Mouse (Mus musculus) spleen, adult 2 months (tissue): ENCODE measurements around the gene Vdr. TPM values are rescaled to one million over a fixed set of nuclear protein-coding genes. Genes with fewer than 3 reads are reported as not detected.

Source experiments
- DNase-seq, 2 experiments: peaks; one replicate each; pipeline versions ENCODE4 v3.0.0 to v3.0.0-alpha.2; 2012 to 2021; ENCODE audit warnings: low spot score in 2 of 2, low read depth in 1 of 2
- H3K27ac ChIP-seq: fragments of 200-500 bp; 2 replicates; pipeline ENCODE4 v1.5.1; 2012; ENCODE audit warnings: low read length, inconsistent platforms; ENCODE audit not compliant: insufficient read depth
- H3K27me3 ChIP-seq: fragments of 200-500 bp; 2 replicates; pipeline ENCODE4 v1.6.1; 2012; ENCODE audit warnings: mild to moderate bottlenecking, moderate library complexity, low read length, inconsistent platforms; ENCODE audit not compliant: control insufficient read depth, insufficient read depth
- H3K36me3 ChIP-seq: fragments of 200-500 bp; 2 replicates; pipeline ENCODE4 v1.6.1; 2012; ENCODE audit warnings: mild to moderate bottlenecking, low read length, inconsistent platforms; ENCODE audit not compliant: control insufficient read depth, insufficient read depth
- H3K4me1 ChIP-seq: fragments of 200-500 bp; 2 replicates; pipeline ENCODE4 v1.6.1; 2011; ENCODE audit warnings: inconsistent platforms; ENCODE audit not compliant: control insufficient read depth, insufficient read depth, insufficient read length
- H3K4me3 ChIP-seq: fragments of 200-500 bp; 2 replicates; pipeline ENCODE4 v1.5.1; 2011; ENCODE audit warnings: mild to moderate bottlenecking, inconsistent platforms; ENCODE audit not compliant: insufficient read depth, insufficient read length; ENCODE audit errors: extremely low read depth
- CTCF ChIP-seq: fragments of 200-500 bp; IDR thresholded peaks from 2 replicates; pipeline ENCODE4 v1.5.1; 2011; ENCODE audit warnings: mild to moderate bottlenecking, inconsistent platforms; ENCODE audit not compliant: insufficient read depth, insufficient read length, insufficient replicate concordance; ENCODE audit errors: extremely low read depth
- POLR2A ChIP-seq: fragments of 200-500 bp; IDR thresholded peaks from 2 replicates; pipeline ENCODE4 v1.6.1; 2011; ENCODE audit warnings: low read depth, low read length, inconsistent platforms
- WGBS: fragments of 180-500 bp; shearing (Covaris S2); methylation state at CpG from one replicate; pipeline ENCODE4 v1.1.7; 2018; 5-methylcytosine and 5-hydroxymethylcytosine counted together
- polyA plus RNA-seq: library from polyadenylated mRNA; depleted of rRNA; stranded (reverse); fragments of >200 nt; gene quantifications from 2 replicates; pipeline ENCODE4 v1.2.3, GENCODE M21; 2012

Gene Vdr
- polyA plus RNA-seq, 1 experiment: 0.70 TPM

GRCm38 (mm10) chr15:97941306-97941705 is 30.9 kb upstream of the Vdr start:
- WGBS: 90% methylated on average over 2 of the region's 2 CpGs
- H3K4me1 ChIP-seq: no peaks in the 10 kb centered on the region
- no peak for DNase-seq
- no peaks in the 10 kb centered on the region for H3K27me3 ChIP-seq
- H3K4me3 ChIP-seq: no peak overlapping the region
- TF ChIP-seq CTCF: no peak
- TF ChIP-seq POLR2A: no peak
- no peaks in the 10 kb centered on the region for H3K36me3 ChIP-seq
- no peak overlapping the region for H3K27ac ChIP-seq

- Histone ChIP-seq H3K36me3 (no peaks in the 10 kb centered on the region), H3K4me3 (no peak overlapping the region), H3K4me1 (no peaks in the 10 kb centered on the region), H3K27me3 (no peaks in the 10 kb centered on the region), H3K27ac (no peak overlapping the region)
- TF ChIP-seq CTCF (no peak), POLR2A (no peak)
- no peak for DNase-seq
- 91% methylated on average over 2 of the region's 2 CpGs for WGBS
These were observed 29.7 kb upstream of the Vdr start for GRCm38 (mm10) chr15:97940088-97940487.

GRCm38 (mm10) chr15:97938580-97938979 is 28.1 kb upstream of the Vdr start:
- 87% methylated on average over 6 of the region's 6 CpGs for WGBS
- no peak for TF ChIP-seq POLR2A
- TF ChIP-seq CTCF: no peak

GRCm38 (mm10) chr15:97932441-97932840 is 22.0 kb upstream of the Vdr start:
- no peaks in the 10 kb centered on the region for H3K27me3 ChIP-seq
- no peaks in the 10 kb centered on the region for H3K36me3 ChIP-seq
- no peak overlapping the region for H3K4me3 ChIP-seq
- no peaks in the 10 kb centered on the region for H3K4me1 ChIP-seq
- no peak overlapping the region for H3K27ac ChIP-seq
- no peak for DNase-seq
- TF ChIP-seq POLR2A (no peak), CTCF (no peak)
- 84% methylated on average over 12 of the region's 12 CpGs for WGBS

More at GRCm38 (mm10) chr15:97938580-97938979, 28.1 kb upstream of the Vdr start:
- H3K36me3 ChIP-seq: no peaks in the 10 kb centered on the region
- H3K27me3 ChIP-seq: no peaks in the 10 kb centered on the region
- H3K4me3 ChIP-seq: no peak overlapping the region
- no peak for DNase-seq
- H3K4me1 ChIP-seq: no peaks in the 10 kb centered on the region
- H3K27ac ChIP-seq: no peak overlapping the region

GRCm38 (mm10) chr15:97929259-97929824 is 18.9 kb upstream of the Vdr start:
- no peak for DNase-seq
- no peaks in the 10 kb centered on the region for H3K4me1 ChIP-seq
- no peak overlapping the region for H3K27ac ChIP-seq
- no peak for TF ChIP-seq CTCF
- TF ChIP-seq POLR2A: no peak
- no peak overlapping the region for H3K4me3 ChIP-seq
- 61% methylated on average over 13 of the region's 13 CpGs for WGBS
- H3K27me3 ChIP-seq: no peaks in the 10 kb centered on the region
- H3K36me3 ChIP-seq: no peaks in the 10 kb centered on the region

- no peaks in the 10 kb centered on the region for H3K4me1 ChIP-seq
- H3K36me3 ChIP-seq: no peaks in the 10 kb centered on the region
- WGBS: 34% methylated on average over 6 of the region's 6 CpGs
- no peaks in the 10 kb centered on the region for H3K27me3 ChIP-seq
- no peak overlapping the region for H3K27ac ChIP-seq
- H3K4me3 ChIP-seq: no peak overlapping the region
- no peak for DNase-seq
- TF ChIP-seq POLR2A (no peak), CTCF (no peak)
These were observed 17.4 kb upstream of the Vdr start for GRCm38 (mm10) chr15:97927821-97928220.

GRCm38 (mm10) chr15:97927018-97927417 is 16.6 kb upstream of the Vdr start:
- Histone ChIP-seq H3K27ac (no peak overlapping the region), H3K27me3 (no peaks in the 10 kb centered on the region), H3K4me1 (no peaks in the 10 kb centered on the region), H3K36me3 (no peaks in the 10 kb centered on the region), H3K4me3 (no peak overlapping the region)
- 84% methylated on average over 4 of the region's 4 CpGs for WGBS
- no peak for TF ChIP-seq POLR2A
- no peak for TF ChIP-seq CTCF
- no peak for DNase-seq
